Mouse (Mus musculus) liver, adult 2 months (tissue): ENCODE results near the gene 9930111J21Rik1.
"Not testable (repeated sequence)": the region's sequence is repeated elsewhere in the genome, so short reads cannot be mapped to it uniquely, and the experiment has no call there.

ENCODE experiments used
- CTCF ChIP-seq: fragments of 200-500 bp; IDR thresholded peaks from 2 replicates; pipeline ENCODE4 v1.5.1; 2011; ENCODE audit warnings: low read depth, low read length, control low read depth
- POLR2A ChIP-seq: fragments of 200-500 bp; IDR thresholded peaks from 2 replicates; pipeline ENCODE4 v1.6.1; 2011; ENCODE audit warnings: low read length, control low read depth; ENCODE audit not compliant: insufficient read depth; ENCODE audit errors: extremely low read depth

GRCm38 (mm10) chr11:49000411-49000810, 21.2 kb upstream of the 9930111J21Rik1 start:
- TF ChIP-seq CTCF, POLR2A: not testable (repeated sequence)
